Mouse (Mus musculus): Measurements from ENCODE around the gene Zdhhc22.
A peak's percentile ranks its signal among the peaks of the same experiment; 100 is the strongest.

Gene Zdhhc22

GRCm38 (mm10) chr12:86961589-86962344, 28.5 kb downstream of the Zdhhc22 start:
- no peak for DNase-seq (ENCODE audit: low spot score)

DNA sequence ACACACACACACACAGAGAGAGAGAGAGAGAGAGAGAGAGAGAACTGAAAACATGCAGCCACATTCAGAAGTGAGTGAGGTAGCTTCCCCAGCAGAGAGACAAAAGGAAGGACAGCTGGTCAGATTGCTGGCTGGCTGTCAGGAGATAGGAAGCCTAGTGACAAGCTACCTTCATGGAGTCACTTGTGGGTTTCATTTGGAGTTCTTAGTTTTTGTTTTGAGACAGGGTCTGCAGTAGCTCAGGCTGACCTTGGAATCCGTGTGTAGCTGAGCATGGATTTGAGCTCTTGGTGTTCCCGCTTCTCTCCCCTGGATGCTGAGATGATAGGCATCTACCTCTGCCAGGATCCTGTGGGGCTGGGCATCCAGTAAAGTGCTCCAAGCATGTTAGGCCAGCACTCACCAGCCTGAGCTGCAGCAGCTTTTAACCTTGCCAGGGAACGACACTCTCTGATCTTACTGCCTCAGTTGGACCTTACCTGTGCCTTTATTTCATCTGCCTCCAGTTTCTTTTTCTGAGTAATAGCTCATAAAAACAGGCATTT, 29.4 kb downstream of the Zdhhc22 start:
- DNase-seq (ENCODE audit: low spot score) = no peak

GRCm38 (mm10) chr12:86960138-86960537, 30.1 kb downstream of the Zdhhc22 start:
- no peak for DNase-seq (ENCODE audit: low spot score)

DNA sequence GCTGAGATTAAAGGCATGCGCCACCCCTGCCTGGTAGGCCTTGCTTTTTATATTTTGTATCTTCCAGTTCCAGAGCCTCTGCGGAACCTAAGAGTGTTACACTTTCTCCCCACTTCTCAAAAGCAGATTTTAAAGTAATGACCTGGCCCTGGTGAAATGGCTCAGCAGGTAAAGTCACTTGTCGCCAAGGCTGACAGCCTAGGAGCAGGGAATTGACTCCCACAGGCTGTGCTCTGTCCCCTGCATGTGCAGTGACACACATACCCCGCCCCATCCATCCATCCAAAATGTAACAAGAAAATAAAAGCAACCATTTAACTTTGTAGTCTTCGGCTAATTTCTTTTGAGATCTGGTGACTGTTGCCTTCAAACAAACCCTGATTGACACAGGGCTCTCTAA, 30.6 kb downstream of the Zdhhc22 start:
- DNase-seq (ENCODE audit: low spot score) = no peak

DNA sequence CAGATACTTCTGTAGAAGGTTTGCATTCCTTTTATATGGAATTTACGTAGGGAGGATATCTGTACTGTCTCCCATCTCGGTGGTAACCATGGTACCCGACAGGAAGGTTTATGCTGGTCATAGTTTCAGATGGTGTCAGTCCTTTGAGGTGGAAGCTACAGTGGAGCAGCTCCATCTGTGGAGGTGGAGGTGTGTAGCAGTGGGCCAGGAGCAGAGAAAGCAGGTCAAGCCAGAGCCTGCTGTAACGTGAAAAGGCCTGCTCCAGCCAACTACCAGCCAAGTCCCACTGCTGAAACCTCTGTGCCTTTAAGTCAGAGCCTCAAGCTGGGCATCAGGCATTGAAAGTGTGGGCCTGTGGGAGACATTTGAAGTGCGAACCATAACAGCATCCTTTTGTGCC, 31.7 kb downstream of the Zdhhc22 start:
- no peak for DNase-seq (ENCODE audit: low spot score)

GRCm38 (mm10) chr12:86955894-86956293, 34.3 kb downstream of the Zdhhc22 start:
- DNase-seq (ENCODE audit: low spot score) = no peak

GRCm38 (mm10) chr12:86952331-86952850, 37.8 kb downstream of the Zdhhc22 start:
- DNase-seq (ENCODE audit: low spot score) = no peak

DNA sequence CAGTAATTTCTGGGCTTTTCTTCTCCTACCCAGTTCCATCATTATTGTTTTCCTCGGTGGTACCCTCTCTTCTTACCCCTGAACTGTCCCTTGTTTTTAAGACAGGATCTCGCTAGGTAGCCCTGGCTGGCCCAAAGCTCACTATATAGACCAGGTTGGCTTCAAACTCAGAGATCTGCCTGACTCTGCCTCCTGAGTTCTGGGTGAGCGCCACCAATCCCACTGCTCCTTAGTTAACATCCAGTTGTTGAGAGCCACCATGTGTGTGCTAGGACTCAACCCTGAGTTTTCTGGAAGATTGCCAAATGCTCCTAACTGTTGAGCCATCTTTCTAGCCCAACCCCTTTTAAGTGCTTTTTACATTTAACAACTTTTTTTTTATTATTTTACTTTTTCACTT, 39.3 kb downstream of the Zdhhc22 start:
- no peak for DNase-seq (ENCODE audit: low spot score)

- no peak for DNase-seq (ENCODE audit: low spot score)
Observed at GRCm38 (mm10) chr12:86950161-86950960, 39.9 kb downstream of the Zdhhc22 start.

DNA sequence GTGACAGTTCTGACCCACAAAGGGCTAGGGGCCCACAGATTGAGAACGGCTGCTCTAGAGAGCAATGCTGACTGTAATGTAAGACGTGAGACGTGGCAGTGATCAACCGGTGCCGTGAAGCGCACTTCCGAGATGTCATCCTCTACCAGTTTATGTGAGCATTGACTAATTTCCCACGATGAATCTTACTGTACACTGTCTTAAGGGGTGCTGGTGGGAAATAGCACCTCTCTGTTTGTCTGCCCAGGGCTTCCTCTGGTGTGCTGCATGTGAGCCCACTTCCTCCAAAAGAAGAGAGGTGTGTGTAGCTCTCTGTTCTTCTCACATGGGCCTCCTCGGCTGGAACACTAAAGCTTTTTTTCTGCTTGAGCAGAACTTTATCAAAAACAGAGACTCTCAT, 40.7 kb downstream of the Zdhhc22 start:
- no peak for DNase-seq (ENCODE audit: low spot score)

GRCm38 (mm10) chr12:86948627-86949026, 41.6 kb downstream of the Zdhhc22 start:
- DNase-seq (ENCODE audit: low spot score) = no peak

- no peak for DNase-seq (ENCODE audit: low spot score)
Observed at GRCm38 (mm10) chr12:86947681-86948401, 42.4 kb downstream of the Zdhhc22 start.

- peak; percentile 99 for DNase-seq (ENCODE audit: low spot score)
Observed at GRCm38 (mm10) chr12:86946862-86947574, 43.2 kb downstream of the Zdhhc22 start, which contains the start of gene Cipc. TSS of gene Cipc (plus strand) at chr12:86947043.

GRCm38 (mm10) chr12:86946301-86946781, 43.9 kb downstream of the Zdhhc22 start:
- peak; percentile 16 for DNase-seq (ENCODE audit: low spot score)

- DNase-seq (ENCODE audit: low spot score) = peak; percentile 36
Observed at GRCm38 (mm10) chr12:86945126-86945525, 45.1 kb downstream of the Zdhhc22 start.

DNA sequence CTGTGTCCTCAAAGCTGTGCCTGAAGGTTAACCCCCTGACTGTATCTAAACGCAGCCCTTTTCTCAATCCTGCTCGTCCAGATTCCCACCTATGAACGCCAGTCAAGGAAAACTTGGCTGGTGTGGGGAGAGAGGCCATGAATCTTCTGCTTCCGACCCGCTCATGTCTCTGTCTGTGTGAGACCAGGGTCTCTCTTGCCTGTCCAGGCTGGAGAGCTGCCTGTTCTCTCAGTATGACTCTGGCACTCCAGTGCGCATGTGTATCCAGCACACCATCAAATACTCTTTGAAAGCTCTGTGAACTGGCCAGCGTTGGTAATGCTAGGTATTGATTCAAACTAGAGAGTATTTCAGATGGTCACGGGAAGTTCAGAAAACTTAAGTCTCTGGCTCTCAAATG, 46.8 kb downstream of the Zdhhc22 start:
- DNase-seq (ENCODE audit: low spot score) = no peak

DNA sequence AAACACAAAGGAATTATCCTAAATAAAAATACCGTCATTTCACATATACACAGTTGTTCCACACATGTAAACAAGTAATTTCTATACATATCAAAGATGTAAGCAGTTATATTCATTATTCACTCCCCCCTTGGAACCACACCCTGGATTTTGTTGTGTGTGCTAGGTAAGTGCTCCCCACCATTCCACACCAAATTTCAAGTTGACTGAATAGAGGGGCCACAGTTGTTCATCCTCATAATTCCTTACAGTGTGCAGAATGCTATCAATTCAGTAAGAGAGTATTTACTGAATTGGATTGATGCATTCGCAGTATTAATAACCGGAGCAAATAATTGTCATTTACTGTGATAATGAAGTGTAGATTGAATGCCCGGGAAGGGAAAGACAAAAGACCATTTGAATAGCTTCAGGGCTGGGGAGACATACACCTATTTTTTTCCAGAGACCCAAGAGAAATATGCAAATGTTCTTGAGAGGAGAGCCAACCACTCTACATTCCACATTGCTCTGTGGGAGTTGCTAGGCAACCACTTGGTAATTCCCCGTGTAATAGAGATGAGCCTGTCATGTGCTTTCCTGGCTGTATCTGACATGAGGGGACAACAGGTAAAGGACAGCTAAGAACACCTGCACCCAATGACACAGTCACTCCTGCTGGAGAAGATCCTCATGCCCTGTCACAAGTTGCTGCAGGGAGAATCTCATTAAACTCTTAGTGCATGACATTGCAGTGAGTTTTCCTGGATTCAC, 48.3 kb downstream of the Zdhhc22 start:
- DNase-seq (ENCODE audit: low spot score) = no peak

GRCm38 (mm10) chr12:86941173-86941572, 49.1 kb downstream of the Zdhhc22 start:
- DNase-seq (ENCODE audit: low spot score) = no peak

DNA sequence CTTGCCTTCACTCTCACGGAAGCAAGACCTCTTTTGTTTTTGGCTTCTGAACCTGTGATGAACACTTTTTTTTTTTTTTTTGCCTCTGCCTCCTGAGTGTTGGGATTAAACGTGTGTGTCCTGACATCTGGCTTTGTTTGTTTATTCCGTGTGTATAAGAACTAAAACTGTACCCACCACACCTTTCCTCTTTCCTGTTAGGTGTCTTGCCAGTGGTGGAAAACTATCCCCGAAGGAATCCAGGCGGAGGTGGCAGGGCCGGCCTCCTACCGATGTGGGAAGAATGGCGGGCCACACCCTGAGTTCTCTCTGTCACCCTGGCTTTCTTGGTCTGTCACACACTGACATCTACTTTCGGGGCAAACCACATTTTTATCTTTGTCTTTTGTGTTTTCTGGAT, 51.7 kb downstream of the Zdhhc22 start:
- DNase-seq (ENCODE audit: low spot score) = no peak

- no peak for DNase-seq (ENCODE audit: low spot score)
Observed at GRCm38 (mm10) chr12:86936587-86937343, 53.5 kb downstream of the Zdhhc22 start.
